Mouse (Mus musculus) MEL (cell line): Measurements from ENCODE around the gene Fam172a. TPM values are rescaled to one million over a fixed set of nuclear protein-coding genes. Genes with fewer than 3 reads are reported as not detected.

Source experiments
- DNase-seq: peaks from one replicate; pipeline ENCODE4 v3.0.0; 2011; ENCODE audit warnings: low read depth, low spot score
- H3K27ac ChIP-seq: 2 replicates; pipeline ENCODE4 v1.5.1; 2012; ENCODE audit warnings: low read depth, mild to moderate bottlenecking, control low read depth, low read length, moderate library complexity; ENCODE audit not compliant: control insufficient read depth
- H3K27me3 ChIP-seq, 2 experiments: fragments of 150-350 bp in 1 of 2; sonication (generic) in 1 of 2; 2 replicates each; pipeline ENCODE4 v1.6.1; 2012; ENCODE audit warnings: low read length in 2 of 2, mild to moderate bottlenecking in 2 of 2, improper control_type of control experiment in 1 of 2, moderate library complexity in 1 of 2; ENCODE audit not compliant: insufficient read depth in 2 of 2, control insufficient read depth in 1 of 2
- H3K36me3 ChIP-seq, 2 experiments: 2 replicates each; pipeline ENCODE4 v1.6.1; 2012 to 2014; ENCODE audit warnings: low read length in 2 of 2, improper control_type of control experiment in 1 of 2, inconsistent platforms in 1 of 2, mild to moderate bottlenecking in 1 of 2; ENCODE audit not compliant: insufficient read depth in 2 of 2, control insufficient read depth in 1 of 2
- H3K4me1 ChIP-seq, 2 experiments: fragments of 150-350 bp in 1 of 2; sonication (generic) in 1 of 2; 2 replicates each; pipeline ENCODE4 v1.6.1; 2012; ENCODE audit warnings: low read length in 2 of 2, improper control_type of control experiment in 1 of 2, mild to moderate bottlenecking in 1 of 2; ENCODE audit not compliant: insufficient read depth in 2 of 2, control insufficient read depth in 1 of 2
- H3K4me3 ChIP-seq, 2 experiments: fragments of 150-350 bp in 1 of 2; sonication (generic) in 1 of 2; 2 replicates each; pipeline ENCODE4 v1.5.1; 2012; ENCODE audit warnings: low read depth in 2 of 2, low read length in 2 of 2, mild to moderate bottlenecking in 2 of 2, moderate library complexity in 2 of 2, control low read depth in 1 of 2, improper control_type of control experiment in 1 of 2; ENCODE audit not compliant: control insufficient read depth in 1 of 2, insufficient read depth in 1 of 2
- H3K79me2 ChIP-seq: 2 replicates; pipeline ENCODE4 v1.6.1; 2012; ENCODE audit warnings: mild to moderate bottlenecking, low read length, moderate library complexity; ENCODE audit not compliant: control insufficient read depth, poor library complexity, insufficient read depth
- H3K9ac ChIP-seq: 2 replicates; pipeline ENCODE4 v1.6.1; 2012; ENCODE audit warnings: low read depth, mild to moderate bottlenecking, control low read depth, low read length, moderate library complexity; ENCODE audit not compliant: control insufficient read depth, poor library complexity, severe bottlenecking
- H3K9me3 ChIP-seq: fragments of 150-350 bp; sonication (generic); replicated peaks from 2 replicates; pipeline ENCODE4 v1.6.1; 2012; ENCODE audit warnings: mild to moderate bottlenecking, low read length, improper control_type of control experiment, moderate library complexity; ENCODE audit not compliant: insufficient read depth
- CHD1 ChIP-seq: IDR thresholded peaks from 2 replicates; pipeline ENCODE4 v1.6.1; 2012; ENCODE audit warnings: low read depth, mild to moderate bottlenecking, inconsistent platforms, low read length, improper control_type of control experiment
- CTCF ChIP-seq, 3 experiments: IDR thresholded peaks in 2 of 3; conservative IDR thresholded peaks in 1 of 3; 2 replicates each; pipeline ENCODE4 v1.5.1; 2011 to 2012; ENCODE audit warnings: low read length in 3 of 3, low read depth in 2 of 3, mild to moderate bottlenecking in 2 of 3, improper control_type of control experiment in 1 of 3, inconsistent platforms in 1 of 3, mixed read lengths in 1 of 3, moderate library complexity in 1 of 3; ENCODE audit not compliant: control insufficient read depth in 1 of 3, insufficient read depth in 1 of 3, poor library complexity in 1 of 3, severe bottlenecking in 1 of 3
- E2F4 ChIP-seq: IDR thresholded peaks from 2 replicates; pipeline ENCODE4 v1.6.1; 2011; ENCODE audit warnings: low read depth, low read length, improper control_type of control experiment, borderline replicate concordance
- ETS1 ChIP-seq: IDR thresholded peaks from 2 replicates; pipeline ENCODE4 v1.6.1; 2012; ENCODE audit warnings: low read depth, mild to moderate bottlenecking, inconsistent platforms, low read length, improper control_type of control experiment, moderate library complexity
- GATA1 ChIP-seq: IDR thresholded peaks from 2 replicates; pipeline ENCODE4 v1.6.1; 2011; ENCODE audit warnings: low read depth, low read length, improper control_type of control experiment
- HCFC1 ChIP-seq: IDR thresholded peaks from 2 replicates; pipeline ENCODE4 v1.6.1; 2012; ENCODE audit warnings: low read depth, mild to moderate bottlenecking, inconsistent platforms, low read length, improper control_type of control experiment, moderate library complexity
- JUND ChIP-seq: IDR thresholded peaks from 2 replicates; pipeline ENCODE4 v1.6.1; 2011; ENCODE audit warnings: low read depth, mild to moderate bottlenecking, improper control_type of control experiment, low read length
- KAT2A ChIP-seq: conservative IDR thresholded peaks from 2 replicates; pipeline ENCODE4 v1.6.1; 2012; ENCODE audit warnings: low read depth, low read length, improper control_type of control experiment, inconsistent platforms
- MAFK ChIP-seq: IDR thresholded peaks from 2 replicates; pipeline ENCODE4 v1.6.1; 2011; ENCODE audit warnings: low read depth, mild to moderate bottlenecking, low read length, improper control_type of control experiment, borderline replicate concordance
- NELFE ChIP-seq: IDR thresholded peaks from 2 replicates; pipeline ENCODE4 v1.6.1; 2011; ENCODE audit warnings: low read depth, low read length, improper control_type of control experiment
- POLR2AphosphoS2 ChIP-seq: IDR thresholded peaks from 2 replicates; pipeline ENCODE4 v1.6.1; 2011; ENCODE audit warnings: low read length, improper control_type of control experiment
- POLR2AphosphoS5 ChIP-seq: IDR thresholded peaks from 2 replicates; pipeline ENCODE4 v1.6.1; 2012; ENCODE audit warnings: low read depth, borderline replicate concordance, mild to moderate bottlenecking, inconsistent platforms, low read length, moderate library complexity, mixed read lengths
- RAD21 ChIP-seq: IDR thresholded peaks from 2 replicates; pipeline ENCODE4 v1.6.1; 2011; ENCODE audit warnings: mild to moderate bottlenecking, low read depth, low read length, improper control_type of control experiment
- RCOR1 ChIP-seq: IDR thresholded peaks from 2 replicates; pipeline ENCODE4 v1.6.1; 2012; ENCODE audit warnings: low read depth, mild to moderate bottlenecking, inconsistent platforms, low read length, improper control_type of control experiment
- TBP ChIP-seq: IDR thresholded peaks from 2 replicates; pipeline ENCODE4 v1.8.0; 2011; ENCODE audit warnings: low read depth, low read length, improper control_type of control experiment
- USF1 ChIP-seq: IDR thresholded peaks from 2 replicates; pipeline ENCODE4 v1.6.1; 2014; ENCODE audit warnings: low read depth, mild to moderate bottlenecking, inconsistent platforms, low read length, improper control_type of control experiment, moderate library complexity
- USF2 ChIP-seq, 2 experiments: IDR thresholded peaks; 2 replicates each; pipeline ENCODE4 v1.6.1; 2011 to 2012; ENCODE audit warnings: improper control_type of control experiment in 2 of 2, low read length in 2 of 2, borderline replicate concordance in 1 of 2, inconsistent platforms in 1 of 2, low read depth in 1 of 2, mild to moderate bottlenecking in 1 of 2; ENCODE audit not compliant: insufficient read depth in 1 of 2
- ZC3H11A ChIP-seq: IDR thresholded peaks from 2 replicates; pipeline ENCODE4 v1.6.1; 2012; ENCODE audit warnings: low read depth, mild to moderate bottlenecking, inconsistent platforms, low read length, improper control_type of control experiment
- ZKSCAN1 ChIP-seq: IDR thresholded peaks from 2 replicates; pipeline ENCODE4 v1.6.1; 2012; ENCODE audit warnings: low read depth, mild to moderate bottlenecking, inconsistent platforms, low read length, improper control_type of control experiment, moderate library complexity
- ZNF384 ChIP-seq: IDR thresholded peaks from 2 replicates; pipeline ENCODE4 v1.6.1; 2012; ENCODE audit warnings: low read depth, mild to moderate bottlenecking, inconsistent platforms, low read length, improper control_type of control experiment
- polyA plus RNA-seq, 2 experiments: library from polyadenylated mRNA; stranded (reverse) in 1 of 2; unstranded in 1 of 2; fragments of >175 nt in 1 of 2; fragments of >200 nt in 1 of 2; gene quantifications; 2 replicates each; pipeline versions ENCODE4 v1.2.1 to v1.2.4; 2012; ENCODE audit warnings: low replicate concordance in 2 of 2, low read depth in 1 of 2; ENCODE audit not compliant: insufficient read length in 2 of 2, insufficient read depth in 1 of 2, missing spikeins in 1 of 2
- total RNA-seq: library from RNA; depleted of rRNA; stranded (reverse); fragments of 300-350 nt; gene quantifications from 2 replicates; pipeline ENCODE4 v1.2.3, GENCODE M21; 2012

Gene Fam172a
- total and polyA plus RNA-seq, 3 experiments, result 13.4 to 358 (median 19.6) TPM

- TF ChIP-seq NELFE, result peak; percentile 96
- TF ChIP-seq POLR2AphosphoS2, result peak; percentile 93
- no peak for TF ChIP-seq ZKSCAN1
- TF ChIP-seq RAD21, result no peak
- peak; percentile 79 for TF ChIP-seq E2F4
- peak; percentile 40; the same call in 1 of the 2 replicates for TF ChIP-seq POLR2AphosphoS5
- TF ChIP-seq HCFC1, result peak; percentile 91
- TF ChIP-seq ETS1, result no peak
- peak; percentile 92 for TF ChIP-seq TBP
- no peak for TF ChIP-seq CTCF (IDR thresholded peaks at IDR 0.05 in 2 of 3, conservative IDR thresholded peaks at IDR 0.05 in 1 of 3; ENCODE audit: control insufficient read depth in 1 of 3, insufficient read depth in 1 of 3, low read depth in 2 of 3, low read length in 3 of 3, poor library complexity in 1 of 3, severe bottlenecking in 1 of 3)
- no peak for TF ChIP-seq USF2 (IDR thresholded peaks at IDR 0.05; ENCODE audit: borderline replicate concordance in 1 of 2, insufficient read depth in 1 of 2, low read depth in 1 of 2, low read length in 2 of 2)
- TF ChIP-seq KAT2A, result peak; percentile 64
- TF ChIP-seq RCOR1, result no peak
- no peak for TF ChIP-seq MAFK
- no peak for TF ChIP-seq ZC3H11A
- no peak for TF ChIP-seq USF1
Observed at GRCm38 (mm10) chr13:77708514-77709013, 6.7 kb downstream of the Fam172a start (continued).

GRCm38 (mm10) chr13:77717499-77717898 is 15.7 kb downstream of the Fam172a start:
- H3K27me3 ChIP-seq, result no peaks in the 10 kb centered on the region
- H3K4me1 ChIP-seq, result no peaks in the 10 kb centered on the region; a peak in 1 of 4 replicates
- H3K4me3 ChIP-seq, result no peak overlapping the region
- DNase-seq, result peak; percentile 23
- H3K36me3 ChIP-seq, result peaks cover 0 to 2% of the 10 kb centered on the region in 2 experiments; a peak in 1 of 4 replicates
- no peaks in the 10 kb centered on the region for H3K9me3 ChIP-seq
- no peak for TF ChIP-seq POLR2AphosphoS2
- no peak for TF ChIP-seq MAFK
- TF ChIP-seq GATA1, result no peak
- no peak for TF ChIP-seq KAT2A
- no peak for TF ChIP-seq CHD1
- TF ChIP-seq ZNF384, result no peak
- no peak for TF ChIP-seq JUND
- H3K27ac ChIP-seq, result no peak overlapping the region
- H3K9ac ChIP-seq, result no peak overlapping the region
- peaks cover 15% of the 10 kb centered on the region; the same call in 1 of the 2 replicates for H3K79me2 ChIP-seq
